Mouse (Mus musculus): ENCODE results near the gene Dnaic1. TPM values are rescaled to one million over a fixed set of nuclear protein-coding genes. Genes with fewer than 3 reads are reported as not detected.

The Dnaic1 gene
- not detected for total RNA-seq (2021)
- long read RNA-seq, experiment 1, result 0 reads
- long read RNA-seq, experiment 2, partial matches to known transcripts, result 0 of 2 reads
- long read RNA-seq, experiment 2, other reads (novel, unspliced or antisense), result 0 of 2 reads

- peak; percentile 95 for DNase-seq (ENCODE audit: low spot score in 2 of 2)
Measured at GRCm38 (mm10) chr4:41569411-41569885, at the start of gene Dnaic1, which contains the start of gene Fam219a. Dnaic1 (plus strand) TSS chr4:41569775. Fam219a (minus strand) TSS chr4:41569538.

- no peak for DNase-seq (ENCODE audit: low spot score in 2 of 2)
Measured at GRCm38 (mm10) chr4:41520641-41521040, 48.9 kb upstream of the Dnaic1 start.

DNA sequence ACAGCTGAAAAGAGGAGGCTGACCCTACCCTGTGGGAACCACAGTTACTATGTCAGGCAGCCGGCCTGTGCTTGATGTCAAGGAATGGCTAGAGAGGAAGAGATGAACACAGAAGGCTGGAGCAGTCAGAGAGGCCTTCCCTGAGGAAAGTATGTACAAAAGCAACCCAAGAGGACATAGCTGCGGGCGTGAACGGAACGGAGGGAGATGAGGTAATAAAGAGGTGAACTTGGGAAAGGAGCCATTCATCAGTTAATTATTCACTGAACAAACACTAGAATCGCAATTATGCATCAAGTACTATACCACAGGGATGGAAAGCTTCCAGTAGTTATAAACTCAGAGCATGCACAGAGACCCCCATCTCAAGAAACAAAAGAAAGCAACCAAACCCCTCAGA is 47.4 kb upstream of the Dnaic1 start:
- DNase-seq (ENCODE audit: low spot score in 2 of 2), result no peak

- DNase-seq (ENCODE audit: low spot score in 2 of 2), result no peak
Measured at GRCm38 (mm10) chr4:41522788-41523187, 46.8 kb upstream of the Dnaic1 start.

- DNase-seq (ENCODE audit: low spot score in 2 of 2), result no peak
Measured at GRCm38 (mm10) chr4:41523839-41524238, 45.7 kb upstream of the Dnaic1 start.

DNA sequence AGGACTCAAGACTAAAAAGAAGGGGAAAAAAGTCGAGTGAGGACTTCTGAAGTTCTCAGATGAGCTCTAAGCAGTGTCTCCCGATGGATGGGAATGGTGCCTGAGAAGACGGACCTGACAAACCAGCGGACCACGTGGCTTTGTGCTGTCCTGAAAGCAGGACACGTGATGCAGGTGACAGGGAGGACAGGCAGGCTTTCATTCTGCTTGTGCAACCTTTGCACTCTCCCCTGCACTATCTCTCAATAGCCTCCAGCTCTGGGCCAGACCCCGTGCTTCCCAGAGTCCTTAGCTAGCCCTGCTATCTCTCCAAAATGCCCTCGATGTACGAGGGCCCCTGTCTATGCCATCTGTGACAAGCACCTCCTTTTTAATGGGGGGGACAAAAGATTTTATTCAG is 44.7 kb upstream of the Dnaic1 start:
- DNase-seq (ENCODE audit: low spot score in 2 of 2), result no peak

- DNase-seq (ENCODE audit: low spot score in 2 of 2), result no peak
Measured at GRCm38 (mm10) chr4:41526553-41526952, 43.0 kb upstream of the Dnaic1 start.

- no peak for DNase-seq (ENCODE audit: low spot score in 2 of 2)
Measured at GRCm38 (mm10) chr4:41527076-41527475, 42.5 kb upstream of the Dnaic1 start.

- peak in 1 of 2 experiments; percentile 39 for DNase-seq (ENCODE audit: low spot score in 2 of 2)
Measured at GRCm38 (mm10) chr4:41527996-41528395, 41.6 kb upstream of the Dnaic1 start.

DNA sequence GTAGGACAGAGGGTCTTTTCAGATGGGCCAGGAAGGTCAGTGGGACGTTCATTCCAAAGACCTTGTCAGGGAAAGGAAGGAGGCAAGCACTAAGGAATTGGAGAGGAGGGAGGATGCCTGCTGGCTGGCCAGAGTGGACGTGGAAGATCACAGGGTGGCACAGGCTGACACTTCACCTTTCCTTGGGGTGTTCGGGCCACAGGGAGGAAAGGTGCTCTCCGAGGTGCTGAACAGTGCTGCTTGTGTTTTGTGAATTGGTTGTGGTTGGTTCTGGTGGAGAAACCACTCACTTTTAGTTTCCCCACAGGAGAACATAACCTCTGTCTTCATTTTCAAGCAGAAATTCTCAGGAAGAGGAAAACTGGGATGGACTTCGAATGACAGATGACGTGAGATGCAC is 37.2 kb upstream of the Dnaic1 start:
- no peak for DNase-seq (ENCODE audit: low spot score in 2 of 2)

- no peak for DNase-seq (ENCODE audit: low spot score in 2 of 2)
Measured at GRCm38 (mm10) chr4:41534866-41535265, 34.7 kb upstream of the Dnaic1 start.

DNA sequence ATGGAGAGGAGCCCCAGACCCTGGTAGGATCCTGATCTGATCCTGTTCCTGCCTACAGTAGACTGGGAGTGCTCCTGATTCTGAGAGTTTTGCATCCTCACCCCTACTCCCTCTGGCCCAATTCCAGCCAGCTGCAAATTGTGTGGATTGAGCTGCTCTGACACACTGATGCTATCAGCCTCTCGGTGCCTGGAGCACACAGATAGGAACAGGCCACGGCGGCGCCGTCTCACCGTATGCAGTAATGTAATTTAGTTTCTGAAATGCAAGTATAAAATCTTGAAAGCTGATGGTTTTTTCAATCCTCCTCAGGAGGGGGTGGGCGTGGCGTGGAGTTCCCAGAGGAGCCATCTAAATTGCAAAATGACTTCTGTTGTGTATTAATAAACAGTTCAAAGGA is 27.4 kb upstream of the Dnaic1 start:
- no peak for DNase-seq (ENCODE audit: low spot score in 2 of 2)

DNA sequence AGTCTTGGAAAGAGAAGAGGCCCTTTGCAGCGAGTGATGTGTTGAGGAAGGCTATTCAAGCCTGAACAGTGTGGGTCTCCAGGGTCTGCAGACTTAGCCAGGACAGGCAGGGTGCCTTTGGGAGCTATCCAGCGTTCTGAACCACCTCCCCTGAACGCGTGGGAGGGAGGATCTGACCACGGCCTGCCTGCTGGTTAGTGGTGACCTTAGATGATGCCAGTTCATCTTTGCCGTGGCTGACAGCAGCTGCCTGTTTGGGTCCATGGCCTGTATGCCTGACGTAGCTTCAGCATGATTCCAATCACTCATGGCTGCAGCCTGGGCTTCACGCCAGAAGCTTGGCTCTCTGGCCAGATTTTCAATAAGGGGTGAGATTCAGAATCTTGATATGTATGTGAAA is 23.6 kb upstream of the Dnaic1 start:
- peak; percentile 52 to 55 for DNase-seq (ENCODE audit: low spot score in 2 of 2)

GRCm38 (mm10) chr4:41547086-41547485 is 22.5 kb upstream of the Dnaic1 start:
- DNase-seq (ENCODE audit: low spot score in 2 of 2), result no peak

- peak; percentile 76 for DNase-seq (ENCODE audit: low spot score in 2 of 2)
Measured at GRCm38 (mm10) chr4:41552529-41552928, 17.0 kb upstream of the Dnaic1 start.

- DNase-seq (ENCODE audit: low spot score in 2 of 2), result no peak
Measured at GRCm38 (mm10) chr4:41553116-41553515, 16.5 kb upstream of the Dnaic1 start.

DNA sequence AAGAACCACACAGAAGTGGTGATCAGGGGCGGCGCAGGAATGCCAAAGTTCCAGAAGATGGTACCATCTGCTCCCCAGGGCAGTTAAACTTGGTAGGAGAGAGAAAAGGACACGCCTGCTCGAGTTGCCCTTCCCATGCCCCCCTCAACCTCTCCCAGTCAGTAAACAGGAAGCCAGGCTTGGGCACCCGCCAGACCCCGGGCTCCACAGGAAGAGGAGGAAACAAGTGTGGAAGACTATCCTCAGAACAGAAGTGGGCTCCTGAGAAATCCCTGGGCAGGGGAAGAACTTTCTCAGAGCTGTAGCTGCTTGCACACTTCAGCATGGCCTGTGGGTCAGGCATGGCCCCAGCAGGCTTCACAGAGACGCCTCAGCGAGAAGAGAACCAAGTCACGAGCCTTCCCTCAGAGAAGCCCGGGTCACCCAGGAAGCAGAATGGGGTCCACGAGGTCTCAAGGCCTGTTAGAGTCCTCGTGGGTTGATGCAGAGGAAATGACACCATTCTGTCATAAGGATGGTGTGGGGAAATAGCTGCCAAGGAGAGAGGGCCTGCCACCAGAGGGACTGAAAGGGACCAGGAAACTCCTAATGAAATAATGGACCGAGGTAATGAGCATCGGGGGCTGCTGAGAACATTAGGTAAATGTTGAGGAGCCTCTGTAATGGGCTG is 14.4 kb upstream of the Dnaic1 start:
- peak; percentile 31 to 55 for DNase-seq (ENCODE audit: low spot score in 2 of 2)

- no peak for DNase-seq (ENCODE audit: low spot score in 2 of 2)
Measured at GRCm38 (mm10) chr4:41556311-41556953, 13.1 kb upstream of the Dnaic1 start.

GRCm38 (mm10) chr4:41557092-41557491 is 12.5 kb upstream of the Dnaic1 start:
- no peak for DNase-seq (ENCODE audit: low spot score in 2 of 2)

DNA sequence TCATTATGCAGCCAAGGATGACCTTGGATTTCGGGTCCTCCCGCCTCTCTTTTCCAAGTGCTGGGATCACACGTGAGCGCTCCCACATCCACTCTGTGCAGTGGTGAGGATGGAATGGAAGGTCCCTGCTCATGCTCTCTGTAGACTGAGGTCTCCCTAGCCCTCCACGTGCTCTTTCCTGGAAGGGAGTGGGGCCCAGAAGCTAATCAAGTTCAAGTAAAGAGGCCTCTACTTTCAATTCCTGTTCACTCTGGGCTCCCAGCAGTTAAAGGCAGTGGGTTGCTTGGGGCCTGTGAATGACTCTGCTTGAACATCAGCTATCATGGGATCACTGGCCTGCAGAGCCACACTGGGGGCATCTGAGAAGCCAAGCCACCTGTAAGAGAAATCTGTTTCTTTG is 6.3 kb upstream of the Dnaic1 start:
- DNase-seq (ENCODE audit: low spot score in 2 of 2), result no peak

DNA sequence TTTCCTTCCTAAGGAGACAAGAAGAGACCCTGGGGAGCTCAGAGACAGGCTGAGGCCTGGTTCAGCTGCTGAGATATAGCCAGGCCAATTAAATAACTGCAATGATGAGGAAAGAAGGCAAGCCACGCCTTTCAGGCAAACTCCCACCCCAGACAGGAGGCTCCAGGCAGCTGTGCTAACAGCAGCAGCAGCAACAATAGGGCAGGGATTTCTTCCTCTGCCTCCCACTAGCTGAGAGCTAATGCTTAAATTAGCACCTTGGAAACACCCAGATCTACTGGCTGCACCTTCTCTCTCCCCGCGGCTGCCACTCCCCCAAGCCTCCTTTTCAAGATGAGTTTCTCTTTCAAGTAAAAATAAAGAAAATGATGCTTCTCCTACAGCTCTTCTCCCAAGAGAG is 3.5 kb upstream of the Dnaic1 start:
- no peak for DNase-seq (ENCODE audit: low spot score in 2 of 2)

- peak; percentile 27 to 34 for DNase-seq (ENCODE audit: low spot score in 2 of 2)
Measured at GRCm38 (mm10) chr4:41568239-41568638, 1.3 kb upstream of the Dnaic1 start.

Measured in adrenal gland, adult 18-20 months (tissue).